Mouse (Mus musculus): ENCODE measurements around the gene Prph.

DNA sequence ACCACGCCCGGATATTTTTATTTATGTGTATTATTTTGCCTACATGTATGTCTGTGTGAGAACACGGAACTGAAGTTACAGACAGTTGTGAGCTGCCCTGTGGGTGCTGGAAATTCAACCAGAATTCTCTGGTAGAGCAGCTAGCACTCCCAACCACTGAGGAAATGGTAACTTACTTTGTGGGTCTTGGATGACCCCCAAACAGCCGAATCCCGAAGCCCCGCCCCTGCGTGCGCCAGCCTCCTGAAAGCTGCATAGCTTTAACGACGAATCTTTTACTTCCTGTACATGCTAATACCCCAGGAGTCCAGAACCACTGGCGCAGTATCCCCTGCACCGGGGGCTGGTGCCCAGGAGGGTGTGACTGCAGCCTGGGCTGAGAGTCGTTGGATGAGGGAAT is 29.6 kb upstream of the Prph start:
- no peak for TF ChIP-seq CTCF (IDR thresholded peaks at IDR 0.05; ENCODE audit: borderline replicate concordance, control insufficient read depth, extremely low read depth, insufficient read depth, low read length, poor library complexity)
- TF ChIP-seq POLR2A (IDR thresholded peaks at IDR 0.05; ENCODE audit: control insufficient read depth, extremely low read depth, insufficient read depth, low read length, poor library complexity): no peak
